Mouse (Mus musculus): ENCODE measurements around the gene Btbd35f1. TPM values are rescaled to one million over a fixed set of nuclear protein-coding genes. Genes with fewer than 3 reads are reported as not detected.
"Not testable (repeated sequence)": the region's sequence is repeated elsewhere in the genome, so short reads cannot be mapped to it uniquely, and the experiment has no call there.

Btbd35f1 gene
- total RNA-seq (2014; rRNA removed; ENCODE audit: low replicate concordance) (not detected in 2 replicates), polyA plus RNA-seq (2015; fragmentation: Nextera tagmentation; extraction: Ambion mirVana) (not detected in 2 replicates)

- not testable (repeated sequence) for ATAC-seq (ENCODE audit: insufficient read depth, low read depth); H3K9ac ChIP-seq (replicated peaks; ENCODE audit: low read depth, low read length); H3K4me2 ChIP-seq (ENCODE audit: low read depth, low read length); H3K36me3 ChIP-seq (replicated peaks; ENCODE audit: control insufficient read depth, insufficient read depth, low read length); H3K4me3 ChIP-seq (ENCODE audit: low read depth, low read length); H3K27ac ChIP-seq (ENCODE audit: low read depth); H3K9me3 ChIP-seq (replicated peaks; ENCODE audit: control insufficient read depth, low read length); DNase-seq (ENCODE audit: low spot score); H3K4me1 ChIP-seq (ENCODE audit: control insufficient read depth, insufficient read depth); H3K27me3 ChIP-seq (ENCODE audit: control insufficient read depth, insufficient read depth, low read length)
- WGBS: no CpG with 5 or more reads among the region's 3 CpGs
Measured at GRCm38 (mm10) chrX:32559755-32560154, at the start of gene Btbd35f1. Gene Btbd35f1 (plus strand): TSS chrX:32560055.

GRCm38 (mm10) chrX:32590878-32591542 lies 31.2 kb downstream of the Btbd35f1 start:
- ATAC-seq (ENCODE audit: insufficient read depth, low read depth); H3K9ac ChIP-seq (replicated peaks; ENCODE audit: low read depth, low read length); H3K9me3 ChIP-seq (replicated peaks; ENCODE audit: control insufficient read depth, low read length); H3K36me3 ChIP-seq (replicated peaks; ENCODE audit: control insufficient read depth, insufficient read depth, low read length); H3K4me3 ChIP-seq (ENCODE audit: low read depth, low read length); H3K27me3 ChIP-seq (ENCODE audit: control insufficient read depth, insufficient read depth, low read length); H3K4me2 ChIP-seq (ENCODE audit: low read depth, low read length); H3K4me1 ChIP-seq (ENCODE audit: control insufficient read depth, insufficient read depth); DNase-seq (ENCODE audit: low spot score); H3K27ac ChIP-seq (ENCODE audit: low read depth): not testable (repeated sequence)
- WGBS: 78% methylated on average over 1 of the region's 1 CpGs

- H3K9me3 ChIP-seq (replicated peaks; ENCODE audit: control insufficient read depth, low read length); H3K27ac ChIP-seq (ENCODE audit: low read depth); H3K4me2 ChIP-seq (ENCODE audit: low read depth, low read length); H3K9ac ChIP-seq (replicated peaks; ENCODE audit: low read depth, low read length); H3K4me1 ChIP-seq (ENCODE audit: control insufficient read depth, insufficient read depth); H3K4me3 ChIP-seq (ENCODE audit: low read depth, low read length); H3K27me3 ChIP-seq (ENCODE audit: control insufficient read depth, insufficient read depth, low read length); DNase-seq (ENCODE audit: low spot score); ATAC-seq (ENCODE audit: insufficient read depth, low read depth); H3K36me3 ChIP-seq (replicated peaks; ENCODE audit: control insufficient read depth, insufficient read depth, low read length): not testable (repeated sequence)
- 71% methylated on average over 1 of the region's 2 CpGs for WGBS
Measured at GRCm38 (mm10) chrX:32601008-32601407, 41.2 kb downstream of the Btbd35f1 start.

GRCm38 (mm10) chrX:32601425-32601824 lies 41.6 kb downstream of the Btbd35f1 start:
- not testable (repeated sequence) for H3K36me3 ChIP-seq (replicated peaks; ENCODE audit: control insufficient read depth, insufficient read depth, low read length); H3K27me3 ChIP-seq (ENCODE audit: control insufficient read depth, insufficient read depth, low read length); H3K9me3 ChIP-seq (replicated peaks; ENCODE audit: control insufficient read depth, low read length); H3K4me1 ChIP-seq (ENCODE audit: control insufficient read depth, insufficient read depth); H3K9ac ChIP-seq (replicated peaks; ENCODE audit: low read depth, low read length); H3K4me3 ChIP-seq (ENCODE audit: low read depth, low read length); H3K4me2 ChIP-seq (ENCODE audit: low read depth, low read length); ATAC-seq (ENCODE audit: insufficient read depth, low read depth); DNase-seq (ENCODE audit: low spot score); H3K27ac ChIP-seq (ENCODE audit: low read depth)
- WGBS: 63% methylated on average over 3 of the region's 3 CpGs

Other genes with a start within 250 kb of the Btbd35f1 start
- gene Gm5926, start 90.7 kb downstream of the Btbd35f1 start, total RNA-seq (2014; rRNA removed; ENCODE audit: low replicate concordance): not detected in 2 replicates
- gene Gm5926, start 90.7 kb downstream of the Btbd35f1 start, polyA plus RNA-seq (2015; fragmentation: Nextera tagmentation; extraction: Ambion mirVana): not detected in 2 replicates
- gene Btbd35f21, start 166.1 kb downstream of the Btbd35f1 start, total RNA-seq (2014; rRNA removed; ENCODE audit: low replicate concordance): not detected in 2 replicates
- not detected in 2 replicates for gene Btbd35f21, start 166.1 kb downstream of the Btbd35f1 start, polyA plus RNA-seq (2015; fragmentation: Nextera tagmentation; extraction: Ambion mirVana)